Comparison of ENCODE assay signal across 8 mouse cellular contexts in the genomic region with DNA sequence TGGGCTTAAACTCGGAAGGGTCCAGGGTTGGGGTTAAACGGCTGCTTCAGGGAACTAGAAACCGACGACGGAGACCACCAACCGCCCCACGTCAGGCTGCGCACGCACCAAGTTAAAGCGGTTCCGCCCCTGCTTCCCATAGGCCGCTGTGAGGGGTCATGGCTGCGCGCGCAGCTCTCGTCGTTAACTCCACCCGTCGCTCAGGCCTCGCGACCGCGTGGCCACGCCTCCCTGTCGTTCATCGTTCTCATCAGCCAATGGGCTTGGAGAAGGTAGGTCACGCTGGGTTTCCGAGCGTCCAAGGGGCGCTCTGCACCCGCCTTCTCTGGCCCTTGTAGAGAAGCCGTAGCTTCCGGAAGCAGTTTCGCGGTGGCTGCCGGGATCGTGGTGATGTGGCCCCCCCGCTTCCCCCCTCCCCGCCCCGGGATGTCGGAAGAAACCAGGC. TPM values are rescaled to one million over a fixed set of nuclear protein-coding genes. Genes with fewer than 3 reads are reported as not detected.
DNase-seq lines count a peak whose midpoint lies in the region; ATAC-seq and TF ChIP-seq lines count a peak whose summit lies in the region.

A gene (minus strand): TSS at position 153 of the 445 bp plus-strand sequence.

- H3K36me3 ChIP-seq in forebrain, embryonic 10.5 days (replicated peaks) = peaks cover 45% of the 10 kb centered on the region
- H3K36me3 ChIP-seq in heart, embryonic 15.5 days = peaks cover 23% of the 10 kb centered on the region
- H3K36me3 ChIP-seq in liver, embryonic 14.5 days (replicated peaks; ENCODE audit: control insufficient read depth, insufficient read depth, low read depth) = no peaks in the 10 kb centered on the region
- H3K36me3 ChIP-seq in neural tube, embryonic 11.5 days (ENCODE audit: control insufficient read depth, insufficient read depth, low read length) = peaks cover 4% of the 10 kb centered on the region
- peaks cover 14% of the 10 kb centered on the region for H3K36me3 ChIP-seq in stomach, postnatal 0 days (ENCODE audit: control insufficient read depth, insufficient read depth, low read length)

- H3K9ac ChIP-seq in heart, embryonic 15.5 days = peak within 1 kb of the TSS; percentile 97
- peak within 1 kb of the TSS; percentile 94 for H3K9ac ChIP-seq in liver, embryonic 14.5 days (replicated peaks)
- H3K9ac ChIP-seq in neural tube, embryonic 11.5 days (ENCODE audit: low read length) = peak within 1 kb of the TSS; percentile 88
- peak within 1 kb of the TSS; percentile 94 for H3K9ac ChIP-seq in stomach, postnatal 0 days (ENCODE audit: low read length)

- under 1% methylated on average over 40 of the region's 41 CpGs for WGBS in forebrain, embryonic 10.5 days
- WGBS in heart, embryonic 15.5 days = 0% methylated on average over 41 of the region's 41 CpGs
- under 1% methylated on average over 38 of the region's 41 CpGs for WGBS in liver, embryonic 14.5 days (ENCODE audit: insufficient replicate concordance)
- WGBS in neural tube, embryonic 11.5 days = 0% methylated on average over 36 of the region's 41 CpGs
- under 1% methylated on average over 38 of the region's 41 CpGs for WGBS in stomach, postnatal 0 days

- peak within 1 kb of the TSS; percentile 90 for H3K27ac ChIP-seq in forebrain, embryonic 10.5 days
- peak within 1 kb of the TSS; percentile 85 for H3K27ac ChIP-seq in heart, embryonic 15.5 days
- peak within 1 kb of the TSS; percentile 67 for H3K27ac ChIP-seq in liver, embryonic 14.5 days
- H3K27ac ChIP-seq in neural tube, embryonic 11.5 days (ENCODE audit: low read depth, low read length) = no peak within 1 kb of the TSS
- peak within 1 kb of the TSS; percentile 90 for H3K27ac ChIP-seq in stomach, postnatal 0 days (replicated peaks)

- no peak for TF ChIP-seq EP300 in liver, embryonic 14.5 days (IDR thresholded peaks at IDR 0.05; ENCODE audit: low read depth)
- TF ChIP-seq EP300 in stomach, postnatal 0 days (optimal IDR thresholded peaks at IDR 0.05) = no peak

- TF ChIP-seq CTCF in liver, embryonic 14.5 days (IDR thresholded peaks at IDR 0.05; ENCODE audit: low read depth) = no peak
- 0 out of 2 replicates have a peak, but pooled peaks have one; percentile 8 for TF ChIP-seq CTCF in stomach, postnatal 0 days (IDR thresholded peaks at IDR 0.05; ENCODE audit: low read depth)

- peak; percentile 94 for DNase-seq in CD8-positive naive resting alpha-beta T cell, adult 2 months (ENCODE audit: low read depth in 2 of 2, low spot score in 2 of 2)
- DNase-seq in c-Kit-positive CD71-negative TER-119-negative erythroid progenitor cells, embryonic 14.5 days (ENCODE audit: low read depth) = peak; percentile 100
- peak; percentile 99 for DNase-seq in forebrain, embryonic 10.5 days (ENCODE audit: extremely low spot score, low spot score)
- peak; percentile 100 for DNase-seq in kidney, postnatal 25 days
- peak; percentile 99 for DNase-seq in liver, embryonic 14.5 days (ENCODE audit: low read depth in 3 of 3, low spot score in 3 of 3)
- peak; percentile 100 for DNase-seq in neural tube, embryonic 11.5 days (ENCODE audit: low spot score)
- DNase-seq in stomach, postnatal 0 days (ENCODE audit: low spot score) = peak; percentile 99

- no peaks in the 10 kb centered on the region for H3K9me3 ChIP-seq in forebrain, embryonic 10.5 days
- no peaks in the 10 kb centered on the region for H3K9me3 ChIP-seq in heart, embryonic 15.5 days (replicated peaks)
- H3K9me3 ChIP-seq in liver, embryonic 14.5 days (ENCODE audit: control insufficient read depth, low read length) = no peaks in the 10 kb centered on the region
- H3K9me3 ChIP-seq in neural tube, embryonic 11.5 days (ENCODE audit: control insufficient read depth, low read length) = no peaks in the 10 kb centered on the region
- no peaks in the 10 kb centered on the region for H3K9me3 ChIP-seq in stomach, postnatal 0 days (ENCODE audit: control insufficient read depth, low read length)

- peak within 1 kb of the TSS; percentile 95 for H3K4me3 ChIP-seq in forebrain, embryonic 10.5 days
- peak within 1 kb of the TSS; percentile 95 for H3K4me3 ChIP-seq in heart, embryonic 15.5 days
- H3K4me3 ChIP-seq in liver, embryonic 14.5 days (ENCODE audit: insufficient read depth in 1 of 2, low read depth in 2 of 2, low read length in 2 of 2) = peak within 1 kb of the TSS; percentile 84
- H3K4me3 ChIP-seq in neural tube, embryonic 11.5 days (ENCODE audit: low read depth, low read length) = peak within 1 kb of the TSS; percentile 92
- peak within 1 kb of the TSS; percentile 85 for H3K4me3 ChIP-seq in stomach, postnatal 0 days (ENCODE audit: low read depth, low read length)

- peaks cover 23% of the 10 kb centered on the region for H3K4me1 ChIP-seq in forebrain, embryonic 10.5 days
- peaks cover 32% of the 10 kb centered on the region for H3K4me1 ChIP-seq in heart, embryonic 15.5 days (replicated peaks)
- H3K4me1 ChIP-seq in liver, embryonic 14.5 days (replicated peaks; ENCODE audit: control insufficient read depth in 2 of 2, insufficient read depth in 2 of 2, low read length in 1 of 2) = peaks cover 6 to 13% of the 10 kb centered on the region in 2 experiments
- H3K4me1 ChIP-seq in neural tube, embryonic 11.5 days (ENCODE audit: control insufficient read depth, insufficient read depth, low read length) = peaks cover 18% of the 10 kb centered on the region; the same call in 1 of the 2 replicates
- 0 out of 2 replicates have a peak, but pooled peaks cover 3% of the 10 kb centered on the region for H3K4me1 ChIP-seq in stomach, postnatal 0 days (replicated peaks; ENCODE audit: control insufficient read depth, insufficient read depth)

- ATAC-seq in heart, embryonic 15.5 days (replicated peaks; ENCODE audit: insufficient number of reproducible peaks, insufficient read depth, low FRiP score, low read depth) = peak; percentile 99
- peak; percentile 98 for ATAC-seq in liver, embryonic 14.5 days (ENCODE audit: insufficient read depth)
- ATAC-seq in neural tube, embryonic 11.5 days (ENCODE audit: insufficient read depth, low FRiP score, low TSS enrichment) = peak; percentile 99
- peak; percentile 99 for ATAC-seq in stomach, postnatal 0 days (ENCODE audit: low FRiP score, low TSS enrichment)

- peak within 1 kb of the TSS; percentile 89 for H3K4me2 ChIP-seq in heart, embryonic 15.5 days
- peak within 1 kb of the TSS; percentile 97 for H3K4me2 ChIP-seq in liver, embryonic 14.5 days (ENCODE audit: low read depth)
- H3K4me2 ChIP-seq in neural tube, embryonic 11.5 days (ENCODE audit: low read depth) = peak within 1 kb of the TSS; percentile 94
- peak within 1 kb of the TSS; percentile 76 for H3K4me2 ChIP-seq in stomach, postnatal 0 days (replicated peaks; ENCODE audit: low read depth)

- H3K27me3 ChIP-seq in forebrain, embryonic 10.5 days (ENCODE audit: poor library complexity, severe bottlenecking) = no peaks in the 10 kb centered on the region
- no peaks in the 10 kb centered on the region for H3K27me3 ChIP-seq in heart, embryonic 15.5 days
- H3K27me3 ChIP-seq in liver, embryonic 14.5 days (ENCODE audit: control insufficient read depth, insufficient read depth, low read length) = no peaks in the 10 kb centered on the region
- no peaks in the 10 kb centered on the region for H3K27me3 ChIP-seq in neural tube, embryonic 11.5 days (ENCODE audit: control insufficient read depth, insufficient read depth, low read length)
- no peaks in the 10 kb centered on the region for H3K27me3 ChIP-seq in stomach, postnatal 0 days (ENCODE audit: control insufficient read depth, insufficient read depth, low read length)

RNA-seq across cellular contexts. Expression of the gene that starts here (rescaled TPM):
- 529 and 531 TPM in 2 replicates for polyA plus RNA-seq in forebrain, embryonic 10.5 days (2016; fragmentation: Nextera tagmentation; extraction: Ambion mirVana)
- 275 and 299 TPM in 2 replicates for polyA plus RNA-seq in heart, embryonic 15.5 days (2015; fragmentation: Nextera tagmentation; extraction: Ambion mirVana)
- polyA plus RNA-seq in liver, embryonic 14.5 days (2012; rRNA removed) = 108 and 130 TPM in 2 replicates
- polyA plus RNA-seq in liver, embryonic 14.5 days (2014; fragmentation: Nextera tagmentation; extraction: Ambion mirVana) = 100.0 and 105 TPM in 2 replicates
- polyA plus RNA-seq in neural tube, embryonic 11.5 days (2014; fragmentation: Nextera tagmentation; extraction: Ambion mirVana) = 330 and 385 TPM in 2 replicates
- polyA plus RNA-seq in stomach, postnatal 0 days (2015; fragmentation: Nextera tagmentation; extraction: Ambion mirVana) = 254 and 313 TPM in 2 replicates
